12 mouse cellular contexts compared by ENCODE assay signal in the genomic region with DNA sequence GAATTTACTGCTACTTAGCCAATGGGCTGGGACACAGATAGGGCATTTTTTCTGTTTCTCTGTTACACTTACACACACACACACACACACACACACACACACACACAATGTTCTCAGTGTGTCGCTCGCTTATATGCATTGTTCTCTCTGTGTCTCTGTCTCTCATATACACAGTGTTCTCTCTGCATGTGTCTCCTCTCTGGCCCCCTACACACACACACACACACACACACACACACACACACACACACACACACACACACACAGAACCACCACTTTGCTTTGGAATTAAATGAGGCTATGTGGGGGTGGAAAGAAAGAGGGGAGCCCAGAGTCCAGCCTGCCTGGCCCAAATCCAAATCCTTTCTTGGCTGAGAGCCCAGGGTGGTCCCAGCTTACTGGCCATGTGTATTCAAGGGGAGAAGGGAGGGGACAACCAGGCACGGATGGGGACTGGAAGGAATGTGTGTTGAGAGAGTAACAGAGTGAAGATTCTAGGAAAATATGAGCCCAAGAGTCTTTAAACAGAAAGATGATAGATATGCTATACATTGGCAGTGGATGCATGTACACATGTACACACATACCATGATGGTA. TPM values are rescaled to one million over a fixed set of nuclear protein-coding genes. Genes with fewer than 3 reads are reported as not detected.
DNase-seq lines count a peak whose midpoint lies in the region; ATAC-seq and TF ChIP-seq lines count a peak whose summit lies in the region.
"Had no signal": no experiment of that assay in that cellular context is flagged by ENCODE, and none has a peak within 500 bp of the region (broad histone marks: within the 10 kb centered on the region; RNA-seq: fewer than 3 reads in every experiment).

No protein-coding gene starts in this region.

- H3K4me2 ChIP-seq in midbrain, embryonic 13.5 days (replicated peaks) = no peak overlapping the region
- H3K4me2 ChIP-seq: lung, embryonic 15.5 days had no signal

- H3K9ac ChIP-seq in midbrain, embryonic 13.5 days (replicated peaks) = no peak overlapping the region
- H3K9ac ChIP-seq: lung, embryonic 15.5 days had no signal

- 27% methylated on average over 3 of the region's 3 CpGs for WGBS in midbrain, embryonic 13.5 days

- no peak for TF ChIP-seq CTCF in brain, embryonic 14.5 days (IDR thresholded peaks at IDR 0.05; ENCODE audit: borderline replicate concordance, extremely low read depth, insufficient read depth, insufficient read length)

- H3K9me3 ChIP-seq in midbrain, embryonic 13.5 days = no peaks in the 10 kb centered on the region
- H3K9me3 ChIP-seq: lung, embryonic 15.5 days had no signal

- no peaks in the 10 kb centered on the region for H3K36me3 ChIP-seq in midbrain, embryonic 13.5 days
- H3K36me3 ChIP-seq: lung, embryonic 15.5 days had no signal

- ATAC-seq in midbrain, embryonic 13.5 days = peak; percentile 90
- ATAC-seq in activated CD4-positive, CD25-positive, alpha-beta regulatory T cell, adult 4 months = no peak
- ATAC-seq: inflammation-experienced regulatory T-cells, adult 6 months had no signal

- no peak for TF ChIP-seq POLR2A in brain, embryonic 14.5 days (IDR thresholded peaks at IDR 0.05; ENCODE audit: borderline replicate concordance, extremely low read depth, insufficient read depth, insufficient read length, poor library complexity, severe bottlenecking)

- DNase-seq in kidney, postnatal 10 days = peak; percentile 17
- DNase-seq in kidney, postnatal 25 days = no peak
- peak; percentile 97 for DNase-seq in brain, embryonic 14.5 days (ENCODE audit: low read depth)
- DNase-seq in brain, embryonic 18.5 days (ENCODE audit: low read depth, low spot score) = peak; percentile 67
- DNase-seq in thymus, postnatal 14 days = no peak
- DNase-seq: heart, adult 2 months; layer of hippocampus, postnatal 36 days had no signal

- H3K4me1 ChIP-seq in midbrain, embryonic 13.5 days (replicated peaks) = peaks cover 17% of the 10 kb centered on the region

- no peak overlapping the region for H3K4me3 ChIP-seq in midbrain, embryonic 13.5 days (replicated peaks)
- H3K4me3 ChIP-seq: heart, adult 2 months; lung, embryonic 15.5 days; myocyte had no signal

- H3K27me3 ChIP-seq in midbrain, embryonic 13.5 days = peaks cover 39% of the 10 kb centered on the region

- H3K27ac ChIP-seq in midbrain, embryonic 13.5 days = no peak overlapping the region
- H3K27ac ChIP-seq: heart, adult 2 months; lung, embryonic 15.5 days had no signal

RNA-seq across cellular contexts. Expression of a gene that starts 8.0 kb away (rescaled TPM):
- 7.5 and 15.4 TPM in 2 replicates for polyA plus RNA-seq in brain, embryonic 14.5 days (2012; rRNA removed)
- 1.2 and 1.4 TPM in 2 replicates for polyA plus RNA-seq in midbrain, embryonic 13.5 days (2015; fragmentation: Nextera tagmentation; extraction: Ambion mirVana)
- polyA plus RNA-seq in activated CD4-positive, CD25-positive, alpha-beta regulatory T cell, adult 4 months (2017; shearing (Covaris generic)) = not detected
- polyA plus RNA-seq: inflammation-experienced regulatory T-cells, adult 6 months; myocyte had no signal

Comparison
In these comparisons a context has a peak if more than half of its experiments do, and no peak if none do; other contexts are left out.
1. DNase-seq: peak in kidney, postnatal 10 days (single experiment), brain, embryonic 14.5 days (single experiment) and brain, embryonic 18.5 days (single experiment); none in kidney, postnatal 25 days (0 of 2) and thymus, postnatal 14 days (single experiment).